Mouse (Mus musculus) thymus, adult 2 months (tissue): Measurements from ENCODE around the gene Fn1. TPM values are rescaled to one million over a fixed set of nuclear protein-coding genes. Genes with fewer than 3 reads are reported as not detected.

Experiments used
- DNase-seq: peaks from one replicate; pipeline ENCODE4 v3.0.0; 2021
- H3K27ac ChIP-seq: fragments of 200-500 bp; 2 replicates; pipeline ENCODE4 v1.5.1; 2012; ENCODE audit warnings: low read length, control low read depth; ENCODE audit not compliant: control insufficient read depth, insufficient read depth
- H3K27me3 ChIP-seq: fragments of 200-500 bp; 2 replicates; pipeline ENCODE4 v1.6.1; 2012; ENCODE audit warnings: mild to moderate bottlenecking, low read length, moderate library complexity, mixed read lengths; ENCODE audit not compliant: control insufficient read depth, insufficient read depth
- H3K36me3 ChIP-seq: fragments of 200-500 bp; 2 replicates; pipeline ENCODE4 v1.6.1; 2012; ENCODE audit warnings: mild to moderate bottlenecking, low read length, moderate library complexity; ENCODE audit not compliant: control insufficient read depth, insufficient read depth
- H3K4me1 ChIP-seq: fragments of 200-500 bp; replicated peaks from 2 replicates; pipeline ENCODE4 v1.6.1; 2012; ENCODE audit warnings: low read length; ENCODE audit not compliant: control insufficient read depth, insufficient read depth
- H3K4me3 ChIP-seq: fragments of 200-500 bp; 2 replicates; pipeline ENCODE4 v1.5.1; 2012; ENCODE audit warnings: mild to moderate bottlenecking, low read length, control low read depth, moderate library complexity; ENCODE audit not compliant: control insufficient read depth, insufficient read depth
- CTCF ChIP-seq: fragments of 200-500 bp; IDR thresholded peaks from 2 replicates; pipeline ENCODE4 v1.5.1; 2012; ENCODE audit warnings: mild to moderate bottlenecking, control low read depth, low read length, moderate library complexity, borderline replicate concordance; ENCODE audit not compliant: control insufficient read depth, poor library complexity, insufficient read depth; ENCODE audit errors: extremely low read depth
- POLR2A ChIP-seq: fragments of 200-500 bp; IDR thresholded peaks from 2 replicates; pipeline ENCODE4 v1.6.1; 2012; ENCODE audit warnings: mild to moderate bottlenecking, low read length, control low read depth, moderate library complexity; ENCODE audit not compliant: control insufficient read depth, poor library complexity, insufficient read depth; ENCODE audit errors: extremely low read depth
- WGBS: fragments of 180-500 bp; shearing (Covaris S2); methylation state at CpG from one replicate; pipeline ENCODE4 v1.1.7; 2018; 5-methylcytosine and 5-hydroxymethylcytosine counted together
- polyA plus RNA-seq: library from polyadenylated mRNA; depleted of rRNA; stranded (reverse); fragments of >200 nt; gene quantifications from 2 replicates; pipeline ENCODE4 v1.2.3, GENCODE M21; 2012

Fn1 gene
- polyA plus RNA-seq, 1 experiment = 31.3 TPM

DNA sequence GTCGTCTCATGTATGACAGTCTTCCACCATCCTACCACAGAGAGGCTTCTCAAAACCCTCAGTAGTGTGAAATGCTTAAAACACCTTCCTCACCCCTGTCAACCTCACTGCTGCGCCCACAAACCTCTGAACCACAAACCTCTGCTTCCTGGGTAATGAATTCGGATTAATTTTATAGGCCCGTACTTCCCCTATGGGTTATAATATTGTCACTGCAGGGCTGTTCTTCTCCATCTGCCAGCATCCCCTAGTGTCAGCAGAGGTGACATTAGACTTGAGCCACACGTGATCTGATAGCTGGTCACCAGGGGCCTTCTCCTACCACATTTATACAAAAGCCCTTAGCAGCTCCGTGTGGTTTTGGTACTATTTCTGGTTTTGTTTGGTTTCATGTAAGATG is 76.2 kb downstream of the Fn1 start:
- no peaks in the 10 kb centered on the region for H3K4me1 ChIP-seq
- WGBS = 30% methylated on average over 6 of the region's 6 CpGs
- H3K36me3 ChIP-seq = peaks cover 63% of the 10 kb centered on the region
- DNase-seq = no peak
- TF ChIP-seq CTCF (no peak), POLR2A (no peak)
- H3K27me3 ChIP-seq = no peaks in the 10 kb centered on the region
- no peak overlapping the region for H3K27ac ChIP-seq
- H3K4me3 ChIP-seq = no peak overlapping the region

DNA sequence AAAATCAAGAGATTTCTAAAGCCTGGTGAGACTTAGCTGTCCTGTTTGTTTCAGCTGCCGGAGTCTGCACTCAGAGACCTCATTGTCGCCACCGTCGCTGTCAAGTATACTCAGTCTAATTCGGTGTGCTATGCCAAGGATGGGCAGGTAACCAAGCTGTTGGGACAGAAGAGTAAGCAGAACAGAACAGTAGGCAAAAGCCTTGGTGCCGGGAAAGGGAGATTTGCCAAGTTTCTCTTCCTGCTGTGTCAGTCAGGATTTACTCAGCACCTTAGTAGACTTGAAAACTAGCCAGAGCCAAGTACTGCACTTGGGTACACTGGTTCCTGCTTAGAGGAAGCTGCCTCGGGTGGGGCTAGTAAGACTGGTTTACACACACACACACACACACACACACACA is 77.0 kb downstream of the Fn1 start:
- H3K4me3 ChIP-seq = no peak overlapping the region
- peaks cover 70% of the 10 kb centered on the region for H3K36me3 ChIP-seq
- H3K27me3 ChIP-seq = no peaks in the 10 kb centered on the region
- no peak overlapping the region for H3K27ac ChIP-seq
- 90% methylated on average over 7 of the region's 7 CpGs for WGBS
- TF ChIP-seq CTCF = no peak
- no peak for TF ChIP-seq POLR2A
- H3K4me1 ChIP-seq = no peaks in the 10 kb centered on the region
- no peak for DNase-seq

DNA sequence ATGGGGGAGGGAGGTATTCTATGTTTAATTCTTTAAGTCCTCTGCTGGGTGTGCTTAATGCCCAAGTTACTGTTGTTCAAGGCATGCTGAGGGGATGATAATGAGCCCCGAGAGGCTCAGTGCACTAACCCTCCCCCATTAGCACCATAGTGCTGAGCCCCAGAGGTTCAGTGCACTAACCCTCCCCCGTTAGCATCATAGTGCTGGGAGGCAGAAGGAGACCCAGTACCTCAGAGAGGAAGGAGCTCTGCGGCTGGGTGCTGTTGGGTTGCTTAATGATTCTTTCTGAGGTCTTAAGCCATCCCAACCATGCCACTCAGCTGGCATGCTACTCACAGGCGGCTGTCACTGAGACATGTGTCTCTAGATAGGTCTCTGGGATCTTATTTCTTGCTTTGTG is 82.9 kb downstream of the Fn1 start:
- TF ChIP-seq POLR2A = no peak
- TF ChIP-seq CTCF = no peak
- no peak for DNase-seq
- WGBS = 97% methylated on average over 4 of the region's 4 CpGs

DNA sequence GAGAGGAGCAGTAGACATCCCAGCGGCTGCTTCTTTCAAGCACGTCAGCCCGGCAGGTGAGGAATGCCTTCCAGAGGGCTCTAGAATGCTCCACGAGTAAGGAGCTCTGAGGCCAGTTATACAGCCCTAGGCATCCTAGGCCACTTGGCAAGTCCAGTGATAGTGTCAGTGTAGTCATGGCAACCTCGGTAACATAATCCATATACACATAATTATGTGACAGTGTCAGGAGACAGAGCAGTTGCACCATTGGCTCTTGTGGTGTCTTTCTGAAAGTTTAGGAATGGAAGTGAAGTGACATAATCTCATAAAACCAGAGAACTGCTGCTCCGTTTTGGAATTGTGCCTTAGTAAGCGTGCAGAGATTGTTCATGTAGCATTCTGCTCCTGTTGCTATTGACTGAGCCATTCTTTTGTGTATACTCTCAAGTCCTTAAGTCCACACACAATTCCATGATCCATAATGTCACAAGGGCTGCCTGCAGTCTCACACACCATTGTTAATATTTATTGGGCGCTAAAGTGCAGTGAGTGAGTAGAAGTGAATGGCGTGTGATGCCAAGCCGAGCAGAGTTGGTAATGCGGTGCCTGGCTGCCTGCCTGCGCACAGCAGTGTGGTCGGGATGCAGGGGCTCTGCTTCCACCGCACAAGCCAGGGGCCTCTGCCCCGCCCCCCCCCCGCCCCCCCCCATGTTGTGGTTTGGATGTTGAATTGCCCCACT is 85.0 kb downstream of the Fn1 start:
- Histone ChIP-seq H3K27me3 (no peaks in the 10 kb centered on the region; the same call in 1 of the 2 replicates), H3K36me3 (peaks cover 61% of the 10 kb centered on the region), H3K27ac (no peak overlapping the region), H3K4me1 (peaks cover 3% of the 10 kb centered on the region; the same call in 1 of the 2 replicates), H3K4me3 (no peak overlapping the region)
- WGBS = 75% methylated on average over 16 of the region's 16 CpGs
- no peak for DNase-seq
- TF ChIP-seq POLR2A = no peak

More for the DNA sequence above, 82.9 kb downstream of the Fn1 start:
- Histone ChIP-seq H3K4me3 (no peak overlapping the region), H3K4me1 (peaks cover 3% of the 10 kb centered on the region; the same call in 1 of the 2 replicates), H3K36me3 (peaks cover 64% of the 10 kb centered on the region), H3K27me3 (no peaks in the 10 kb centered on the region; the same call in 1 of the 2 replicates), H3K27ac (no peak overlapping the region)

DNA sequence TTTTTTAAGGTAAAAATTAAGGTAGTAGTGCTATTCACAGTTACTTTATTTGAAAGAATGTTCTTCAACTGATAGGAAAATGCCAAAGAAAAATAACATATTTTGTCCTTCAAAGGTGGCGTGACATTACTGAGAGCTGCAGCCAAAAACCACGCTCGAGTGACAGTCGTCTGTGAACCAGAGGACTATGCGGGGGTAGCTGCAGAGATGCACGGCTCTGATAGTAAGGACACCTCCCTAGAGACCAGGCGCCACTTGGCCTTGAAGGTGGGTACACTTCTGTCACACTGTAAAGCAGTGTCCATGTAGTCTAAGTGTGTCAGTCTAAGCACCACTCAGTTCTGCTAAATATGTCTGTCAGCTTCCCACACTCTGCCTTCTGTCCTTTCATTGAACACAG is 88.7 kb downstream of the Fn1 start:
- peaks cover 35% of the 10 kb centered on the region for H3K36me3 ChIP-seq
- TF ChIP-seq POLR2A = no peak
- TF ChIP-seq CTCF = no peak
- WGBS = 88% methylated on average over 7 of the region's 7 CpGs
- no peak overlapping the region for H3K27ac ChIP-seq
- H3K27me3 ChIP-seq = no peaks in the 10 kb centered on the region; the same call in 1 of the 2 replicates
- H3K4me3 ChIP-seq = no peak overlapping the region
- peaks cover 3% of the 10 kb centered on the region; the same call in 1 of the 2 replicates for H3K4me1 ChIP-seq
- DNase-seq = no peak

DNA sequence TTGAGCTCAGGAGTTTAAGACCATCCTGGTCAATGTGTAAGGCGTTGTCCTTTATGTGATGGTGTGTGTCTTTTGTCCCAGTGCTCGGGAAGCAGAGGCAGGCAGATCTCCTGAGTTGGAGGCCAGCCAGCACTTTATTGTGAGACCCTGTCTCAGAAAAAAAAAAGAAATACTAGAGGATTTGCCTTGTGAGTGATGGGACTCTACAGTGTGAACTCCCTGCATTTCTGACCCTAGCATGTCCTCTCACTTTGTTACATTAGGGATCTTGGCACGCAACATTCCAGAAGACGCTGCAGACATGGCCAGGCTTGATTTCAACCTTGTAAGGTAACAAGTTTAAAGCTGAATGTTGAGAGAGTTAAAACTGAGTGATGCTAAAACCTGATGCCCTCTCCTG is 92.4 kb downstream of the Fn1 start:
- H3K4me3 ChIP-seq = no peak overlapping the region
- DNase-seq = no peak
- 97% methylated on average over 4 of the region's 4 CpGs for WGBS
- peaks cover 23% of the 10 kb centered on the region for H3K36me3 ChIP-seq
- no peaks in the 10 kb centered on the region; the same call in 1 of the 2 replicates for H3K27me3 ChIP-seq
- TF ChIP-seq POLR2A (no peak), CTCF (no peak)
- 0 out of 2 replicates have a peak, but pooled peaks cover 4% of the 10 kb centered on the region for H3K4me1 ChIP-seq
- no peak overlapping the region for H3K27ac ChIP-seq
